Mouse (Mus musculus) ES-Bruce4 (cell line): Measurements from ENCODE around the gene Kptn.

ENCODE experiments used
- CTCF ChIP-seq: IDR thresholded peaks from one replicate; pipeline ENCODE4 v1.8.1; 2011; ENCODE audit warnings: low read depth, low read length
- POLR2A ChIP-seq: IDR thresholded peaks from one replicate; pipeline ENCODE4 v1.8.1; 2011; ENCODE audit warnings: low read length; ENCODE audit not compliant: insufficient read depth

DNA sequence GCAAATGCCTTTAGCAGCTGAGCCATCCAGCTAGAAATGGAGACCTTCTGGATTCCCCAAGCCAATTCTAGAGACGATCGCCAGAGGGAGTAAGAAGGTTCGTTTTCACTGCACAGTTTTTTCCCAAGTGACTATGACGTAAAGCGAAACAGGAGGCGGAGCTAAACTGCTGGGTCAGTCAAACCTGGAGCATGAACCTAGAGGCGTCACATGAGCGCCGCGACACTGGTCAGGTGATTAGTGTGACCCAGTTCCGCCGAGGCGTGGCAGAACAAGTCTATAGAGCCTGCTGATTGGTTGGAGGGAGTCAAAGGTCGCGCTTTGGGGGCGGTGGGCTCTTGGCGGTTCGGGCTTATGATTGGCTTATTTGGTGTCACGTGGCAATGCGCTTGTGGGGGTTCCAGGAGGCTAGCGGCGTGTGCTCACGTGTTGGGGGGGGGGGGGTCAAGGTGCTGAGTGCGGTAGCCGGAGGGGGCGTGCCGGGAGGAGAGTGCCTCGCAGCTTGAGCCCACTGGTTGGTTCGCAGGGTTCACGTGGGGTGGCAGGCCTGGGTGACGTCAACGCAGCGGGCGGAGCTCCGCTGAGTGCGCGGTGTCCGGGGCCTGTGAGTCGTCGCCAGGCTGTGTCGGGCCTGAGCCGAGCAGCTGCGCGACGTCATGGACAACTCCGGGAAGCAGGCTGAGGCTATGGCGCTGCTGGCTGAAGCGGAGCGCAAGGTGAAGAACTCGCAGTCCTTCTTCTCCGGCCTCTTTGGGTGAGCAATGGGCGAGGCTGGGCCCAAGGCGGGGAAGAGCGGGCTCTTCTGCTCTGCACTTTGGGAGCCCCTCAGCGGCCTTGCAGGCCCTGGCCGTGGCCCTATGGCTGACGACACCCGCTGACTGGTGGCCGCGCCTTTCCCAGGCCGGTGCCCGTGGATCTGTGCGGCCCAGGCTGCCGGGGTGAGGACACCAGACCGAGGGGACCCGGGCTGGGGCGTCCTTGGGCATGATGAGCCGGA is 21.4 kb upstream of the Kptn start, which contains the start of gene Napa:
- peak; percentile 99 for TF ChIP-seq POLR2A
- TF ChIP-seq CTCF: no peak
